Mouse (Mus musculus): Measurements from ENCODE around the gene Gm9758. TPM values are rescaled to one million over a fixed set of nuclear protein-coding genes. Genes with fewer than 3 reads are reported as not detected.
"Not testable (repeated sequence)": the region's sequence is repeated elsewhere in the genome, so short reads cannot be mapped to it uniquely, and the experiment has no call there.

Gene Gm9758
- polyA plus RNA-seq, 2 experiments = not detected

DNA sequence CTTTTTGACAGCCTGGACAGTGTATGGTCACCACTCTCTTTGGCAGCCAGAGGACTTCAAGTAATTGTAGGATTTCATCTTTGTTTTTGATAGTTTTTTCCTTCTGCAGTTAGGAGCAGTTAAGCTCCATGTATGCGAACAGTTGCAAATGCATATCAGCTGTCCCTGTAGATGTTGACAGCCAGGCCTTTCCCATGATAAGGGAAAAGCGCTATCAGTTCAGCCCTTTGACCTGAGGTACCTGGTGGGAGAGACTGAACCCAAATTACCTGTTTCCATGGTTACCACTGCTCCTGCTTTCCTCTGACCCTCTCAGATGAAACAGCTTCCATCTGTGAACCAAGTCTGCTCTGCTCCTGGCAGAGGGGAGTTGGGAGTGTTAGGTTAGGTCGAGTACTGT, 22.5 kb downstream of the Gm9758 start:
- TF ChIP-seq EP300 (IDR thresholded peaks at IDR 0.05; ENCODE audit: low read depth) = no peak
- no peak for TF ChIP-seq CTCF (IDR thresholded peaks at IDR 0.05; ENCODE audit: low read depth)
- no peak for DNase-seq (ENCODE audit: low read depth in 3 of 3, low spot score in 3 of 3)
- H3K4me1 ChIP-seq (replicated peaks; ENCODE audit: control insufficient read depth in 2 of 2, insufficient read depth in 2 of 2, low read length in 1 of 2) = no peaks in the 10 kb centered on the region
- no peaks in the 10 kb centered on the region for H3K9me3 ChIP-seq (ENCODE audit: control insufficient read depth, low read length)
- H3K4me2 ChIP-seq (ENCODE audit: low read depth) = no peak overlapping the region
- H3K27me3 ChIP-seq (ENCODE audit: control insufficient read depth, insufficient read depth, low read length) = no peaks in the 10 kb centered on the region
- H3K36me3 ChIP-seq (replicated peaks; ENCODE audit: control insufficient read depth, insufficient read depth, low read depth) = no peaks in the 10 kb centered on the region
- no peak for ATAC-seq (ENCODE audit: insufficient read depth)
- H3K9ac ChIP-seq (replicated peaks) = no peak overlapping the region
- WGBS (ENCODE audit: insufficient replicate concordance) = 46% methylated on average over 3 of the region's 3 CpGs
- H3K4me3 ChIP-seq (ENCODE audit: insufficient read depth in 1 of 2, low read depth in 2 of 2, low read length in 2 of 2) = no peak overlapping the region
- no peak overlapping the region for H3K27ac ChIP-seq

DNA sequence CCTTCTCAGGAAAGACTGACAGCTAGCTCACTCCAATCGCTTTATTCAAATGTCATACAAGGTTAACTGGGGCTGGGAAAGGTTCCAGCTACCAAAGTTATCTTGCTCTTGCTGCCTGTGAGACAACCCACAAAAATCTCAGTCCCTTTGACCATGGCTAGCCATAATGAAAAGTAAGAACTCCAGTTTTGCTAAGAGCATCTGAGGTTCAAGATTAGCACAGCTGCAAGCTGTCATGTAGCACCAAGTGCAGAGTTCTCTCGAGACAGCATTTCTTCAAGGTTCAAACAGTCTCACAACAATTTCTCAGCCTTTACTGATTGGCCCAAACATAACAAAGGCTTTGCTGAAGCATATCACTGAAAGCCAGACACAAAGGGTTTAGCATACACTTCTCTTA, 29.4 kb downstream of the Gm9758 start:
- H3K9me3 ChIP-seq (ENCODE audit: control insufficient read depth, low read length); ATAC-seq (ENCODE audit: insufficient read depth); H3K27ac ChIP-seq; H3K36me3 ChIP-seq (replicated peaks; ENCODE audit: control insufficient read depth, insufficient read depth, low read depth); H3K4me3 ChIP-seq (ENCODE audit: insufficient read depth in 1 of 2, low read depth in 2 of 2, low read length in 2 of 2); H3K9ac ChIP-seq (replicated peaks); DNase-seq (ENCODE audit: low read depth in 3 of 3, low spot score in 3 of 3); H3K27me3 ChIP-seq (ENCODE audit: control insufficient read depth, insufficient read depth, low read length); H3K4me1 ChIP-seq (replicated peaks; ENCODE audit: control insufficient read depth in 2 of 2, insufficient read depth in 2 of 2, low read length in 1 of 2); H3K4me2 ChIP-seq (ENCODE audit: low read depth): not testable (repeated sequence)
- WGBS (ENCODE audit: insufficient replicate concordance) = 42% methylated on average over 2 of the region's 2 CpGs

Other genes starting within 250 kb of the Gm9758 start
- not detected in 2 replicates for gene Speer4e, start 23.5 kb upstream of the Gm9758 start, polyA plus RNA-seq (2012; rRNA removed)
- gene Speer4e, start 23.5 kb upstream of the Gm9758 start, polyA plus RNA-seq (2014; fragmentation: Nextera tagmentation; extraction: Ambion mirVana) = not detected in 2 replicates
- gene Gm10354, start 64.0 kb upstream of the Gm9758 start, polyA plus RNA-seq (2012; rRNA removed) = not detected in 2 replicates
- gene Gm10354, start 64.0 kb upstream of the Gm9758 start, polyA plus RNA-seq (2014; fragmentation: Nextera tagmentation; extraction: Ambion mirVana) = not detected in 2 replicates
- not detected in 2 replicates for gene Gm17019, start 118.1 kb upstream of the Gm9758 start, polyA plus RNA-seq (2012; rRNA removed)
- not detected in 2 replicates for gene Gm17019, start 118.1 kb upstream of the Gm9758 start, polyA plus RNA-seq (2014; fragmentation: Nextera tagmentation; extraction: Ambion mirVana)

Data from liver, embryonic 14.5 days (tissue).